Mouse (Mus musculus): ENCODE data around the gene Cyp17a1. TPM values are rescaled to one million over a fixed set of nuclear protein-coding genes. Genes with fewer than 3 reads are reported as not detected.

Cyp17a1 gene
- total RNA-seq, 1 experiment from 2014 or later = 1.2 TPM

Other genes with a start within 250 kb of the Cyp17a1 start
- gene Trim8, start 171.5 kb downstream of the Cyp17a1 start, total RNA-seq (2021) = 50.9 and 52.6 TPM in 2 replicates
- gene Arl3, start 100.0 kb downstream of the Cyp17a1 start, total RNA-seq (2021) = 50.3 and 61.0 TPM in 2 replicates
- gene Sfxn2, start 99.8 kb downstream of the Cyp17a1 start, total RNA-seq (2021) = 8.0 and 12.7 TPM in 2 replicates
- gene Wbp1l, start 74.1 kb downstream of the Cyp17a1 start, total RNA-seq (2021) = 154 and 189 TPM in 2 replicates
- 14.4 and 18.0 TPM in 2 replicates for gene Borcs7, start 16.7 kb upstream of the Cyp17a1 start, total RNA-seq (2021)
- 86.5 and 93.0 TPM in 2 replicates for gene As3mt, start 34.3 kb upstream of the Cyp17a1 start, total RNA-seq (2021)
- 19.5 and 20.9 TPM in 2 replicates for gene Cnnm2, start 88.4 kb upstream of the Cyp17a1 start, total RNA-seq (2021)

Data from adrenal gland, postnatal 25 days (tissue).